Mouse (Mus musculus) retina, adult 2 months (tissue): ENCODE data around the gene Clec16a.

Source experiments
- DNase-seq: peaks from one replicate; pipeline ENCODE4 v3.0.0-alpha.2; 2012; ENCODE audit warnings: low read depth, low spot score

Clec16a gene

GRCm38 (mm10) chr16:10716696-10717095 is 171.6 kb downstream of the Clec16a start:
- DNase-seq: no peak

GRCm38 (mm10) chr16:10719971-10720370 is 174.8 kb downstream of the Clec16a start:
- DNase-seq: no peak

- DNase-seq: no peak
Observed at GRCm38 (mm10) chr16:10722882-10723544, 177.9 kb downstream of the Clec16a start.

GRCm38 (mm10) chr16:10723816-10724647 is 178.9 kb downstream of the Clec16a start:
- no peak for DNase-seq

GRCm38 (mm10) chr16:10725156-10725555 is 180.0 kb downstream of the Clec16a start:
- no peak for DNase-seq

- no peak for DNase-seq
Observed at GRCm38 (mm10) chr16:10727630-10728029, 182.5 kb downstream of the Clec16a start.

- no peak for DNase-seq
Observed at GRCm38 (mm10) chr16:10728886-10729285, 183.7 kb downstream of the Clec16a start.

GRCm38 (mm10) chr16:10730941-10731340 is 185.8 kb downstream of the Clec16a start:
- no peak for DNase-seq

- DNase-seq: no peak
Observed at GRCm38 (mm10) chr16:10731785-10732184, 186.6 kb downstream of the Clec16a start.

GRCm38 (mm10) chr16:10732421-10732820 is 187.3 kb downstream of the Clec16a start:
- no peak for DNase-seq

- no peak for DNase-seq
Observed at GRCm38 (mm10) chr16:10735781-10736180, 190.6 kb downstream of the Clec16a start.

- DNase-seq: no peak
Observed at GRCm38 (mm10) chr16:10736364-10736763, 191.2 kb downstream of the Clec16a start.

GRCm38 (mm10) chr16:10737571-10737970 is 192.4 kb downstream of the Clec16a start:
- no peak for DNase-seq

GRCm38 (mm10) chr16:10738866-10739265 is 193.7 kb downstream of the Clec16a start:
- DNase-seq: no peak

- no peak for DNase-seq
Observed at GRCm38 (mm10) chr16:10739854-10740398, 194.8 kb downstream of the Clec16a start.

- no peak for DNase-seq
Observed at GRCm38 (mm10) chr16:10741082-10741481, 195.9 kb downstream of the Clec16a start.

GRCm38 (mm10) chr16:10749226-10749625 is 204.1 kb downstream of the Clec16a start:
- DNase-seq: no peak

GRCm38 (mm10) chr16:10749824-10750223 is 204.7 kb downstream of the Clec16a start:
- no peak for DNase-seq

- peak; percentile 2 for DNase-seq
Observed at GRCm38 (mm10) chr16:10754521-10755296, 209.6 kb downstream of the Clec16a start.

- DNase-seq: no peak
Observed at GRCm38 (mm10) chr16:10756168-10756567, 211.0 kb downstream of the Clec16a start.

GRCm38 (mm10) chr16:10761182-10761581 is 216.0 kb downstream of the Clec16a start:
- no peak for DNase-seq
